Mouse (Mus musculus): ENCODE data around the gene Hist2h2aa1.
"Not testable (repeated sequence)": the region's sequence is repeated elsewhere in the genome, so short reads cannot be mapped to it uniquely, and the experiment has no call there.

The Hist2h2aa1 gene

GRCm38 (mm10) chr3:96238954-96239793, 6.1 kb upstream of the Hist2h2aa1 start, which contains the start of gene Hist2h3c2:
Gene Hist2h3c2 (minus strand): TSS chr3:96239127.
- CTCF ChIA-PET = interaction anchor here in 1 of 4 experiments (1.8 kb wide), 1 partner anchor 173 kb away, joined by 7 read pairs; no protein-coding TSS in a partner anchor
- POLR2A ChIA-PET = interaction anchor here (0.9 to 12.2 kb wide), 25 partner anchors 14 to 288 kb away, joined by 3 to 457 read pairs (median 16); partner anchors contain the start of genes Bola1 (in 4 of the 4), Hist2h2ab (in 4 of the 4), Hist2h2ac (in 4 of the 4) and Hist2h2be (in 4 of the 4)

- POLR2A ChIA-PET = interaction anchor here (0.6 to 6.2 kb wide), 20 partner anchors 11 to 289 kb away, joined by 3 to 149 read pairs (median 6); partner anchors contain the start of genes Hist2h2bb (in 4 of the 4), Hist2h4 (in 4 of the 4), Bola1 (in 2 of the 4) and Hist2h2ab (in 2 of the 4)
- CTCF ChIA-PET = not testable (repeated sequence)
Measured at GRCm38 (mm10) chr3:96239949-96240798, 5.1 kb upstream of the Hist2h2aa1 start, which contains the start of gene Hist2h2aa2. Gene Hist2h2aa2 (minus strand): TSS chr3:96240276.

GRCm38 (mm10) chr3:96240799-96241197, 4.5 kb upstream of the Hist2h2aa1 start:
- CTCF ChIA-PET = no interaction called here

GRCm38 (mm10) chr3:96243921-96244572, 1.2 kb upstream of the Hist2h2aa1 start:
- CTCF ChIA-PET = no interaction called here

More at GRCm38 (mm10) chr3:96240799-96241197, 4.5 kb upstream of the Hist2h2aa1 start:
- POLR2A ChIA-PET = interaction anchor here (0.6 to 6.2 kb wide), 23 partner anchors 10 to 290 kb away, joined by 3 to 149 read pairs (median 7); partner anchors contain the start of genes Hist2h2bb (in 4 of the 4), Hist2h4 (in 4 of the 4), Bola1 (in 2 of the 4) and Hist2h2ab (in 2 of the 4)

GRCm38 (mm10) chr3:96246018-96246417, 721 bp downstream of the Hist2h2aa1 start:
- CTCF ChIA-PET, POLR2A ChIA-PET: not testable (repeated sequence)

More at GRCm38 (mm10) chr3:96243921-96244572, 1.2 kb upstream of the Hist2h2aa1 start:
- POLR2A ChIA-PET = interaction anchor here in 3 of 4 experiments (0.6 to 6.2 kb wide), 48 partner anchors 10 to 432 kb away, joined by 3 to 149 read pairs (median 4); partner anchors contain the start of genes Bola1 (in 3 of the 3), Hist2h2ab (in 3 of the 3), Hist2h2ac (in 3 of the 3) and Hist2h2bb (in 3 of the 3)

- CTCF ChIA-PET = interaction anchor here in 1 of 4 experiments (0.7 kb wide), 1 partner anchor 16 kb away, joined by 5 read pairs; no protein-coding TSS in a partner anchor
- POLR2A ChIA-PET = interaction anchor here in 3 of 4 experiments (0.6 to 1.4 kb wide), 9 partner anchors 9 to 31 kb away, joined by 3 to 42 read pairs (median 7); partner anchors contain the start of genes Hist2h2bb (in 2 of the 3), Bola1 (in 1 of the 3), Hist2h2ab (in 1 of the 3) and Hist2h2ac (in 1 of the 3)
Measured at GRCm38 (mm10) chr3:96246427-96246856, 1.1 kb downstream of the Hist2h2aa1 start, which contains the start of gene Hist2h3c1. Gene Hist2h3c1 (plus strand): TSS chr3:96246685.

- CTCF ChIA-PET = interaction anchor here in 3 of 4 experiments (0.7 to 1.3 kb wide), 3 partner anchors 15 to 30 kb away, joined by 3 to 5 read pairs (median 3); partner anchors contain the start of gene Hist2h4 (in 1 of the 3)
- POLR2A ChIA-PET = interaction anchor here (0.6 to 1.4 kb wide), 26 partner anchors 8 to 166 kb away, joined by 3 to 42 read pairs (median 4); partner anchors contain the start of genes Hist2h2bb (in 4 of the 4), Hist2h2ac (in 3 of the 4), Hist2h3b (in 3 of the 4) and Bola1 (in 2 of the 4)
Measured at GRCm38 (mm10) chr3:96247356-96248140, 2.3 kb downstream of the Hist2h2aa1 start.

- POLR2A ChIA-PET = interaction anchor here (0.7 to 12.7 kb wide), 19 partner anchors 10 to 123 kb away, joined by 3 to 151 read pairs (median 4); partner anchors contain the start of genes Hist2h4 (in 3 of the 4), Hist2h2bb (in 2 of the 4), Hist2h3b (in 2 of the 4) and Bola1 (in 1 of the 4)
- CTCF ChIA-PET = interaction anchor here in 1 of 4 experiments (0.6 kb wide), 1 partner anchor 14 kb away, joined by 4 read pairs; no protein-coding TSS in a partner anchor
Measured at GRCm38 (mm10) chr3:96248141-96249033, 3.1 kb downstream of the Hist2h2aa1 start.

GRCm38 (mm10) chr3:96249034-96249345, 3.7 kb downstream of the Hist2h2aa1 start:
- ChIA-PET POLR2A (interaction anchor here (0.7 to 12.7 kb wide), 19 partner anchors 9 to 124 kb away, joined by 3 to 151 read pairs (median 4); partner anchors contain the start of genes Hist2h4 (in 3 of the 4), Hist2h2bb (in 2 of the 4), Hist2h3b (in 2 of the 4) and Bola1 (in 1 of the 4)), CTCF (interaction anchor here in 1 of 4 experiments (0.6 kb wide), 1 partner anchor 13 kb away, joined by 4 read pairs; no protein-coding TSS in a partner anchor)

- POLR2A ChIA-PET = interaction anchor here (0.6 to 12.7 kb wide), 25 partner anchors 9 to 582 kb away, joined by 3 to 151 read pairs (median 6); partner anchors contain the start of genes Hist2h4 (in 3 of the 4), Bola1 (in 2 of the 4), Hist2h2ab (in 2 of the 4) and Hist2h2ac (in 2 of the 4)
- CTCF ChIA-PET = no interaction called here
Measured at GRCm38 (mm10) chr3:96250890-96251289, 5.6 kb downstream of the Hist2h2aa1 start.

- CTCF ChIA-PET = no interaction called here
- POLR2A ChIA-PET = interaction anchor here in 3 of 4 experiments (0.9 to 12.7 kb wide), 8 partner anchors 11 to 55 kb away, joined by 3 to 151 read pairs (median 9); partner anchors contain the start of genes Hist2h4 (in 3 of the 3), Bola1 (in 2 of the 3), Hist2h2ab (in 2 of the 3) and Hist2h2ac (in 1 of the 3)
Measured at GRCm38 (mm10) chr3:96251787-96252186, 6.5 kb downstream of the Hist2h2aa1 start.

GRCm38 (mm10) chr3:96254683-96255355, 9.5 kb downstream of the Hist2h2aa1 start:
- CTCF ChIA-PET = interaction anchor here in 1 of 4 experiments (1.1 kb wide), 1 partner anchor 23 kb away, joined by 3 read pairs; no protein-coding TSS in a partner anchor
- POLR2A ChIA-PET = interaction anchor here (0.5 to 12.7 kb wide), 42 partner anchors 8 to 442 kb away, joined by 3 to 151 read pairs (median 5); partner anchors contain the start of genes Hist2h4 (in 4 of the 4), Hist2h2ac (in 3 of the 4), Hist2h2bb (in 3 of the 4) and Hist2h2be (in 3 of the 4)

GRCm38 (mm10) chr3:96255926-96256593, 10.8 kb downstream of the Hist2h2aa1 start:
- POLR2A ChIA-PET = interaction anchor here (0.7 to 12.7 kb wide), 22 partner anchors 7 to 241 kb away, joined by 3 to 151 read pairs (median 10); partner anchors contain the start of genes Hist2h2bb (in 4 of the 4), Hist2h3b (in 3 of the 4), Bola1 (in 2 of the 4) and Hist2h2aa1 (in 2 of the 4)
- CTCF ChIA-PET = interaction anchor here in 2 of 4 experiments (0.7 to 1.1 kb wide), 2 partner anchors 22 to 186 kb away, joined by 3 read pairs; no protein-coding TSS in a partner anchor

All from embryonic stem cell, embryonic (primary cell).